Mouse (Mus musculus) embryo, embryonic 10 days (tissue): ENCODE data around the gene Srcap.

ENCODE experiments used
- DNase-seq: peaks from one replicate; pipeline ENCODE4 v3.0.0-alpha.2; 2015; ENCODE audit warnings: low spot score

The Srcap gene

DNA sequence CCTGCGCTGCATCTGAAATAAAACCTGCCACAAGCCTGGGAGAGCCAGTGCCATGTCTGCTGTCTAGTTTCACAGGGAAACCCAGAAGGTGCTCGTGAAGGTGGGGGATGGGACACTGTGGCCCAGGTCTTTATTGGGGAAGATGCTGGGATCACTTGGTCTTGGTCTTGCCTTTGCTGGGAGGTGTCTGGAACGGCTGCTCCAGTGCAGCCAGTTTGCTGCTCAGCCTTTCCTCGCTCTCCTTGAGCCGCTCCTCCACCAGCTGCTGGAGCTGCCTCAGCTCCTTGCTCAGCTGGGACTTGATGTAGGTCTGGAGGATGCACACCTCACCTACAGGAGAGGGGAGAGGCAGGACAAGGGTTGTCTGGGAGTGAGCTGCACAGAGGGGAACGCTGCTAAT is 71.5 kb downstream of the Srcap start:
- no peak for DNase-seq

DNA sequence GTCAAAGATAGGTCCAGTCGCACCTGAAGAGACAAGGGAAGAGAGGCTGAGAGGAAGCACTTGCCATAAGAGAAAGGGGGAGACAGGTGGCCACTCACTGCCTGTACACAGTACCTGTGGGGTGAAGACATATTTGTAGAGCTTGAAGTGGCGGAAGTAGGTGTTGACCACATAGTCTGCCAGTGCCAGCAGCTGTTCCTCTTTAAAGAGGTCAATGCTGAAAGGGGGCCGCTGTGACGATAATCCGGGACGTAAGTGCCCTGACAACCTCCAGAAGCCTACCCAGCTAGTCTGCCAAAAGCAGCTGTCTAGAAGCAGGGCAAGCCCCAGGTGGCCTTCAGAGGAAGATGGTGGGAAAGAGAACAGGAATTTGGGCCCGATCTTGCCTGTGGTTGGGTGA is 73.2 kb downstream of the Srcap start:
- DNase-seq, result no peak

DNA sequence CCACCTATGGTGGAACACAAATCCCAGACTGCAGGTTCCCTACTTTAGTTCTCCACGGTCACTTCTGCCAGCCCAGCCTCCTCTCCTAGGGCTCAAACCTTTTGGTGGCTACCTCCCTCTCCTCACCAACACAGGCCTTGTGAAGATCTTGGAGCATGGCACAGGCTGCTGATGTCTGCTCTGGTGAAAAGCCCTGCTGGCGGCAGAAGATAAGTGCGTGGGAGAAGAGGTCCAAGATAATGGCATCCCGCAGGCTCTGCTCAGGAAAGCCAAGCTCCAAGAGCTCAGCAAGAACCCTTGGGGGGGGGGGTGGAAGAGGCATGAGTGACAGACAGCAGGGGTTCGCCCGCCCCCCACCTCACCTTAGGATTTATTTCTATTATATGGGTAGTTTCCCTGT is 74.4 kb downstream of the Srcap start:
- no peak for DNase-seq

DNA sequence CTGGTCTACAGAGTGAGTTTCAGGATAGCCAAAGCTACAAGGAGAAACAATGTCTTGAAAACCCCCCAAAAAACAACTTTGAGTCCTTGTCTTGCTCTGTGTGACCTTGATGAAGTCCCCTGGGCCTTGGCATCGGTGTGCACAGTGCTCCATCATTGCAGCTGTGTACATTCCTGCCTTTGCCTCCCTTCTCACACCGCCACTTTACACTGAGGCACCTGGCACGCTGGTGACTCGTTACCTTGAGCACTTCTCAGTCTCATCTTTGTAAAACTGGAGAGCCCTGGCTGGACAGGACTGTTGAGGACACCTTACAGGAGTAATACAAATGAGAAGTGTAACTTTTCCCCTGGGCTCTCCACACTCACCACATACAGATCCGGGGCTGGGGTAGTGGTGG is 75.4 kb downstream of the Srcap start:
- DNase-seq, result no peak

DNA sequence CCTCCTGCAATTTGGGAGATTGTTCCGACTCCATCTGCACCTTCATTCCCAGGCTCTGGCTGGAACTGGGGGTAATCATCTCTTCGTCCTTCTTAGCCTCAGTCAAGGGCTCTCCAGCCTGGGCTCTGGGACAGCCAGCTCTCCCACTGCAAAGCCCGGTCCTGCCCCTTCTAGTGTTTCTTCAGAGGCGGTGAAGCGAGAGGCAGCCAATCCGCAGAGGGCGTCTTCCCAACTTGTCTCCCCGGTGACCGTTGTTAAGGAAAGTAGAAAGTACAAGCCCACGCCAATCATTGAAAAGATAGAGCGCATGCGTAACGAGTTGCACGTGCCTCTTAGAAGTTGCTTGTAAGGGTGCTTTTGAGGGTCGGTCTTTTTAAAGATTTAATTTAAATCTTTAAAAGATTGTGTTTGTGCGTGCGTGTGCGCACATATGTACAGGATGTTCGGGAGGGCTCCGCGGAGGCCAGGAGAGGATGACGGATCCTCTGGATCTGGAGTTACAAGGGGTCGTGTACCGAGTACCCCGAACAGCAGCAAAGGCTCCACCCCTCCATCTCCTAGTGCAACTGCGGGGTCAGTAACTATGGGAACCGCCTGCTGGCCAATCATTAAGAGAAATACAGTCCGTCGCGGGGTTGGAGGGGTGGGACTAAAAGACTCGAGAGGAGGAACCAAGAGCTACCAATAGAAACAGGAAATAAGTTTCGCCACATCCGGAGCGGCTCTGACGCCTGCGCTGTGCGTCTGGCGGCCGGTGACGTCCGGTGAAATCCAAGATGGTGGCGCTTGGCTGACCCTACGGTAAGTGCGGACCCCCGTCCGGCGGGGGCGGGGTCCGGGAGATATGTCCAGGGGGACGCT is 76.5 kb downstream of the Srcap start, which contains the start of the genes Ccdc189 and Rnf40:
TSS of gene Ccdc189 (minus strand) at position 585 of the 861 bp plus-strand sequence.
TSS of gene Rnf40 (plus strand) at position 757 of the 861 bp plus-strand sequence.
- peak; percentile 99 for DNase-seq

DNA sequence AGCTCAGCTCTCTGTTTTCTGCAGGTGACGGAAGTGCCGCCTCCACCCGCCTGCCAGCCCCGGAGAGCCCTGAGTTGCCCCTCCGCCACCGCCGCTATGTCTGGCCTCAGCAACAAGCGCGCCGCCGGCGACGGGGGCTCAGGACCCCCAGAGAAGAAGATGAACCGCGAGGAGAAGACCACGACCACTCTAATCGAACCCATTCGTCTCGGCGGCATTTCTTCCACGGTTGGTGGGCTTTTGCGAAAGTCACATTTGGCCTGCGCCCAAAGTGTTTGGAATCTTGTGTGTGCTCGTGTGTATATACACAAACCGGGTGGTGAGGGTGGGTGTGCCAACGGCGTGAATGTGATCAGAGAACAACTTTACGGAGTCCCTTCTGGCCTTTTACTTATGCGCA is 77.1 kb downstream of the Srcap start:
- no peak for DNase-seq

DNA sequence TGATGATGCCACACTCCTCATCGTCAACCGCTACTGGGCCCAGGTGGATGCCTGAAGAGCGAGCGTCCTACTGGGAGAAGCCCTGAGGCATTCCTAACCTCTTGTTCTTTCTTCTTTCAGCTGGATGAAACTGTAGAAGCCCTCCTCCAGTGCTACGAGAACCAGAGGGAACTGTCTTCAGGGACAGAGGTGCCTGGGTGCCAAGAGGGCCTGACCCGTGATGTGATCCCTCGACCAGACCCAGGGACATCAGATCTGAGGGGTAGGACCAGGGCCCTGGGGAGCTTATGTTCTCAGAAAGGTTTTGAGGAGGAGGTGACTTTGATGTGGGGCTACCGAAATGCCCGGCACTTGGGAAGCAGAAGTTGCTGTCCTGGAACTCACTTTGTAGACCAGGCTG is 77.9 kb downstream of the Srcap start:
- no peak for DNase-seq

DNA sequence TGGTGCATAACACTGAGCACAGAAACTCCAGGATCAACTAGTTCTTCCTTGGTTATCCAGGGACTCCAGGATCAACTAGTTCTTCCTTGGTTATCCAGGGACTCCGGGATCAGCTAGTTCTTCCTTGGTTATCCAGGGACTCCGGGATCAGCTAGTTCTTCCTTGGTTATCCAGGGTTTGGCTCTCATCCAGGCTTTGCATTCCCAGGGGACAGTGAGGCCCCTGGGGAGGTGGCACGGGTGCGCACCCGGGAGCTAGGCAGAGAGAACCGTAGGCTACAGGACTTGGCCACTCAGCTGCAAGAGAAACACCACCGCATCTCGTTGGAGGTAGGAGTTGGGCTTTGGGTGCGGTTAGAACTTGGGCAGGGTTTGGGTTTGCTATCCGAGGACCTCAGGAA is 79.3 kb downstream of the Srcap start:
- no peak for DNase-seq

DNA sequence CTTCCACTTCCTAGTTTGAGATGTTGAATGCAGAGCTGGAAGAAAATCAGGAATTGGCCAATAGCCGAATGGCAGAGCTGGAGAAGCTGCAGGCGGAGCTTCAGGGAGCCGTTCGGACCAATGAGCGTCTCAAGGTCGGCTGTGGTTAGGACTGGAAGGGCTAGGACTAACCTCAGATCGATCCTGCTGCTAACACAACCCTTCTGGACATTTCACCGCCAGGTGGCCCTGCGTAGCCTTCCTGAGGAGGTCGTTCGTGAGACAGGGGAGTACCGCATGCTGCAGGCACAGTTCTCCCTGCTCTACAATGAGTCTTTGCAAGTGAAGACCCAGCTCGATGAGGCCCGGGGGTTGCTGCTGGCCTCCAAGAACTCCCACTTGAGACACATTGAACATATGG is 80.8 kb downstream of the Srcap start:
- no peak for DNase-seq

DNA sequence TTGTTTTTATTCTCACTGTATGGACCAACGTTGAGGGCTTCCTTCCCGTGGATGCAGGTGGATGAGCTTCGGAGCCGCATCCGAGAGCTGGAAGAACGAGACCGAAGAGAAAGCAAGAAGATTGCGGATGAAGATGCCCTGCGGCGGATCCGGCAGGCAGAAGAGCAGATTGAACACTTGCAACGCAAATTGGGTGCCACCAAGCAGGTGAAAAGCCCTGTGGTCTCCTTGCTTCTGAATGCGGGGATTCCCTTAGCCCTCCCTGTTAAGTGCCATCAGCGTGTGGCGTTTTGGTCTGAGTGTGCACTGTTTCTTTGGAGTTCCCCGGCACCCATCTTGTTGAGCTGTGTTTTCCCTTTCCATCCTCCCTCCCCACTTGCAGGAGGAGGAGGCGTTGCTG is 85.0 kb downstream of the Srcap start:
- DNase-seq, result no peak

DNA sequence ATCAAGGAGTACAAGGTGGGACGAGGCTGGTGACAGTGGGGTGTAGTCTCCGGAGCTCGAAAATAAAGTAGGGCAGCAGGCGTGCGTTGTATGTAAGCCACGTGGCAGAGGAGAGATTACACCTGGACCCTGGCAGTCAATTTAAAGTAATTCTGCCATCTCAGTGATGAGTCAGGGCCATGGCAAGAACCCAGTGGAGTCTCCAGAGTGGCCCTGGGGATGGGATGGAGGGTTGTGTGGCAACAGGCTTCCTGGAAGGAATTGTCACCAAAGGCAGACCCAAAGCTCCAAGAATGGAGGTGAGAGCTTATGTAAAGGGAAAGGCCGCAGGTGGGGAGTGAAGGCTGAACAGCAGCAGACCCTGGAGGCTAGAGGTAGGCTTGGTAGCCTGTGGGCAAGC is 88.8 kb downstream of the Srcap start:
- no peak for DNase-seq

DNA sequence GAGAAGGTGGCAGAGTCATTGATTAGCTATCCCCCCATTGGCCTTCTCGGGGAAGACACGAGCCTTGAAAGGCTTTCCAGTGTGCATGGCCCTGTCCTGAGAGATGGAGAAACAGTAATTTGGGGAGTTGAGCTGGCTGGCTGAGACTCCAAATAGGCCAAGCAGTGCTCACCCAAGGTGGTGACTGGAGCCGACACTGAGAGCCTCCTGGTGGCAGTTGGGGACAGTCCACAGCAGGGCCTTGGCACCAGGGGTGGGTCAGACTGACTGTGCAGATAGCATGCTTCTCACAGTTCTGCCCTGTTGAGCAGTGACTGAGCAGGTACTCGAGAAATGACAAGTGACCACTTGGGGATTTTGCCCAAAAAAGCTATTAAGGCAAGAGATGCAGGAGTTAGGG is 90.0 kb downstream of the Srcap start:
- no peak for DNase-seq

DNA sequence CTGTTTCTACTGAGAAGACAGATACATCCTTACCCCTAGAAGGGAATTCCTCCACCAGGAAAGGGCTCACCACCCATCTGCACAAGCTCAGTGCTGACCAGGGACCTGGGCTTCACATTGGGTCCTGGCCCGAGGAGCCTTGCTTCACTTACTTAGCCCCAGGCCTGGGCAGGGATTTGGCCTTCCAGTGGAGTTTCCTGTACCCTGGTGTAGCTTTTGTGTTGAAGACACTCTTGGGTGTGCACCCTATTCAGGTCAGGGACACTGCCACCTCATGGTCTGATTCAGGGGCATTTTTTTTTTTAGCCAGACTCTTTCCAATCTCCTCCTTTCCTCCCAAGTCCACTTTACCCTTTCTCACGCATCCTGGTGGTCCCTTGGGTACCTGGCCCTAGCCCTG is 91.1 kb downstream of the Srcap start:
- DNase-seq, result no peak

DNA sequence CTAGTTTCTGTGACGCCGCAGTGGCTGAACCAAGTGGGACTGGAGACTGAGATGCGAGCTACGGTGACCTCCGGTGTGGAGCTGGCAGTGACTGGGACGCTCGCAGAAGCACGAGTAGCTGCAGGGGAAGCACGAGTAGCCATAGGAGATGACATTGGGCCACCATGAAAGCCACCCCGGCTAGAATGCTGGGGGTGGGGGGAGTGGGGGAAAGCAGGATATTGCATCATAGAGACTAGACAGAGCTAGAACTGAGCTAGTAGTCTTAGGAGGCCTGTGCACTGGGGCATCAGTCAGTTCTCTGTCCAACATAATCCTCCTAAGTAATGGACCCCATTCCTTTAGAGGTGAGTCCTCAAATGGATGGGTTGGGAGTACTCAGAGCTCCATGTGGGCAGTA is 92.5 kb downstream of the Srcap start:
- DNase-seq, result no peak

DNA sequence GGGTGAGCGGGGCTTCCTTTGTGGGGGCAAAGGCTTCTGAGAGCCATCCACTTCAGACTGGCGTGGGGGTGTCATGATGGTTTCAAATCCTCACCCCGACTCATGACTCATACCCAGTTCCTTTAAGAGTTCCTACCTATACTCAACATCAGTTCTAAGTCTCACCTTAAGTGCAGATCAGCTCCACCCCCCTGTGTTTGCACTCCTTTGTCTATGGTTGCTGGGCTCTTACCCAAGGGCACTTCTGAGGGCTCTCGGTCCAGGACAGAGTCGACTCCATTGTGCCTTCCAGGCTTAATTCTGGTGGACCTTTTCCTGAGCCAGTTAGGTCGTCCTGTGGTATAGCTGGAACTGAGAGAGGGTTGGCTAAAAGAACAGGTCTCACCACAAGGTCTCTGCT is 95.4 kb downstream of the Srcap start:
- DNase-seq, result no peak
